Comparison of ENCODE assay signal across 8 mouse cellular contexts in the genomic region with DNA sequence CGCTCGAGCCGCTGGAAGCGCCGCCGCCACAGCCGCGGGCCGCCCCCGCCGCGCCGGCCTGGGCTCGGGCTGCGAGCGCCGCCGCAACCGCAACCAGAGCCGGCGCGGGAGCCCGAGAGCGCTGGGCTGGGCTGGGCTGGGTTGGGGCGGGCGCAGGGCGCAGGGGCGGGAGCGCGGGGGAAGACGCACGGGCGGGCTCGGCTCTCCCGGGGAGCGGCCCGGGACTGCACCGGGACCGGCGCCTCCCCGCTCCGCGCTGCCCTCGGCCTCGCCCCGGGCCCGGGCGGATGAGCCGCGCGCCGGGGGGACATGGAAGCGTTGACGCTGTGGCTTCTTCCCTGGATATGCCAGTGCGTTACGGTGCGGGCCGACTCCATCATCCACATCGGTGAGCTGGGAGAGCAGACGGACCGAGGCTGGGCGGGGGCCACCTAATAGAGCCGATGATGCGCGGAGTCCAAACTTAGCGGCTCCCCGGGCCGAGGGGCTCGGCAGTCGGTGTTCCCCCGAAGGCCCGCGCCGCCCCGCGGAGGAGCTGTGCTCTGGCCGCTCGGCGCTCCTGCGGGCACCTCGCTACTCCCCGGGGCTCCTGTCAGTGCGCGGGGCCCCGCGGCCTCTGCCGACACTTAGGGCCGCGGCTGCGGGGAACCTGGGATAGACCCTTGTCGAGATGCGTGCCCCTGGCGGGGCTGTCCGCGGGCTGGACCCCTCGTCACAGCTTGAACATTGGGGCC. TPM values are rescaled to one million over a fixed set of nuclear protein-coding genes. Genes with fewer than 3 reads are reported as not detected.
DNase-seq lines count a peak whose midpoint lies in the region; ATAC-seq lines count a peak whose summit lies in the region.

A gene (plus strand): TSS at position 190 of the 734 bp plus-strand sequence.

- peak; percentile 13 to 73 for DNase-seq in adrenal gland, adult (ENCODE audit: inconsistent age in 2 of 2, low spot score in 1 of 2)
- no peak for DNase-seq in adrenal gland, adult 8-10 months
- peak; percentile 56 for DNase-seq in right cerebral cortex, postnatal 14 days
- no peak for DNase-seq in right cerebral cortex, adult 18-20 months
- DNase-seq in heart, postnatal 10 days, result peak; percentile 3 to 14
- DNase-seq in layer of hippocampus, postnatal 36 days, result peak; percentile 52 to 62
- no peak for DNase-seq in urinary bladder, postnatal 14 days (ENCODE audit: low spot score)

- ATAC-seq in midbrain, embryonic 15.5 days (replicated peaks), result peak; percentile 66

- intact Hi-C loops in heart, postnatal 10 days (cut with DNase I), result loop anchor here (10.0 kb wide), 1 partner anchor 1955 kb away; no protein-coding TSS in a partner anchor

- H3K36me3 ChIP-seq in midbrain, embryonic 15.5 days (replicated peaks), result no peaks in the 10 kb centered on the region

- H3K9ac ChIP-seq in midbrain, embryonic 15.5 days, result peak within 1 kb of the TSS; percentile 81

- no peaks in the 10 kb centered on the region for H3K9me3 ChIP-seq in midbrain, embryonic 15.5 days

- peak within 1 kb of the TSS; percentile 76 for H3K4me3 ChIP-seq in midbrain, embryonic 15.5 days

- peaks cover 44% of the 10 kb centered on the region for H3K27me3 ChIP-seq in midbrain, embryonic 15.5 days (replicated peaks)

- H3K4me2 ChIP-seq in midbrain, embryonic 15.5 days, result peak within 1 kb of the TSS; percentile 86

- WGBS in midbrain, embryonic 15.5 days, result under 1% methylated on average over 88 of the region's 96 CpGs

- peak within 1 kb of the TSS; percentile 86 for H3K27ac ChIP-seq in midbrain, embryonic 15.5 days

- H3K4me1 ChIP-seq in midbrain, embryonic 15.5 days, result peaks cover 49% of the 10 kb centered on the region

RNA-seq across cellular contexts. Expression of the gene that starts here (rescaled TPM):
- 1 to 10 TPM; 1.3 to 1.7 (median 1.4) TPM for total RNA-seq in adrenal gland, adult 8-10 months (2022)
- not detected for total RNA-seq in heart, postnatal 10 days (2021)
- 10 to 100 TPM; 51.7 to 53.4 TPM for total RNA-seq in layer of hippocampus, postnatal 36 days (2021)
- 7.7 and 8.8 TPM in 2 replicates for polyA plus RNA-seq in midbrain, embryonic 15.5 days (2015; fragmentation: Nextera tagmentation; extraction: Ambion mirVana)

Comparison
In these comparisons a context has a peak if more than half of its experiments do, and no peak if none do; other contexts are left out.
1. RNA of the gene that starts here (total RNA-seq): 51.7 to 53.4 TPM in layer of hippocampus, postnatal 36 days; 1.3 to 1.7 TPM in adrenal gland, adult 8-10 months and not detected in heart, postnatal 10 days; every median in the first group is over 10 times any median in the second.
2. DNase-seq: peak in adrenal gland, adult (2 of 2), right cerebral cortex, postnatal 14 days (single experiment) and layer of hippocampus, postnatal 36 days (2 of 2); none in adrenal gland, adult 8-10 months (single experiment), right cerebral cortex, adult 18-20 months (single experiment) and urinary bladder, postnatal 14 days (single experiment).
3. Peak in DNase-seq in heart, postnatal 10 days; RNA of the gene not detected or under 1 TPM.